Mouse (Mus musculus) lung, postnatal 0 days (tissue): ENCODE data around the gene Tle1.

Source experiments
- CTCF ChIP-seq: IDR thresholded peaks from 2 replicates; pipeline ENCODE4 v1.5.1; 2016; ENCODE audit warnings: antibody characterized with exemption, mild to moderate bottlenecking
- EP300 ChIP-seq: IDR thresholded peaks from 2 replicates; pipeline ENCODE4 v1.6.1; 2016; ENCODE audit warnings: antibody characterized with exemption, mild to moderate bottlenecking, control low read depth

GRCm38 (mm10) chr4:72162445-72163218 lies 38.1 kb downstream of the Tle1 start:
- TF ChIP-seq CTCF (no peak), EP300 (no peak)
